Mouse (Mus musculus) kidney, adult 8-10 months (tissue): Measurements from ENCODE around the gene Lrtm2.

ENCODE experiments used
- DNase-seq, 2 experiments: peaks; one replicate each; pipeline ENCODE4 v3.0.0; 2022

The Lrtm2 gene

DNA sequence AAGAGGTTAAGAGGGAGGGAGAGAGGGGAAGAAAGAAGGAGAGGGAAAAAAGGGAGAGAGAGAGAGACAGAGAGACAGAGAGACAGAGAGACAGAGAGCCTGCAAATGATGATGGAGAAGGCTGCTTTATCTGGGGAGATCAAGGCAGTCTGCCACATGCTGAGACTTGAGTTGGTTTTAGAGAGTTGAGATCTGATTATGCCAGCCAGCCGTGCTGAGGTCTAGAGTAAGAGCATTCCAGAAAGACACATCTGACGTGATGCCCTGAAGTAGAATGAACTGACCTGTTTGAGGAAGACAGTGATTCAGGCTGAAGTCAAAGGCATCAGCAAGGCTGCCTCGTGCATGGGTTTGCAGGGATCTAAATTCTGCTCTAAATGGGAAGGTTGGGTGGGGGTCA, 3.3 kb upstream of the Lrtm2 start:
- no peak for DNase-seq

DNA sequence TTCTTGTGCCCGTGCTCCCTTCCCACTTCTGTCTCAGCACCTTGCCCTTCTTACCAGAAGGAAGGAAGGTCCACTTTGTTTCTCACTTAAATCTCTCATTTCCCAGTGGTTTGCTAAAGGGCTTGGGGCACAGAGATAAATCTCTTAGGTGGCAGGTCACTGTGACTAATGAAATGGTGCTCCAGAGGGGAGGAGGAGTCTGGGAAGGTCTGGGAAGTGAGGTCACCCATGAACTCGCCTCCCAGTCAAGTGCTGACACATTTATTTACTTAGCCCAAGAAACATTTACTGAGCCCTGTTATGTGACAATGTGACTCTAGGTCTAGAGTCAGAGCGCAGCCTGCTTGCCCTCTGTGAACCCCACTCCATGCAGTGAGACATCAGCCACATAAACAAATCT, 2.6 kb upstream of the Lrtm2 start:
- DNase-seq, result peak in 1 of 2 experiments; percentile 49

DNA sequence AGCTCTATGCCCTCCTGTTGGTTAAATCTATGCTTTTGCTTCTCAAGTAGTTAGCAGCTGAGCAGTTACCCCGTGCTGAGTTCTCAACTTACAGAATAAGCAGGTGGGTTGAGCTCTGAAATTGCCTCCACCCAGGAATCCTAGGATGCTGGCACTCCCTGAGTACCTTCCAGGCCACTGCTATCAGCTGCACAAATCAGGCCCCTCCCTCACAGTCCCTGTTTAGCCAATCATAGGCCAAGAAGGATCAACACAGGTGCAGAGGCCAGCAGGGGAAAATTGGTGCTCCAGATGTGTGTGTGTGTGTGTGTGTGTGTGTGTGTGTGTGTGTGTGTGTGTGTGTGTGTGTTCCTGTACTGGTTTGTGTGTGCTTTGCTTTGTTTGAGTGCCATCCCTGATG, 1.5 kb upstream of the Lrtm2 start:
- DNase-seq, result no peak

DNA sequence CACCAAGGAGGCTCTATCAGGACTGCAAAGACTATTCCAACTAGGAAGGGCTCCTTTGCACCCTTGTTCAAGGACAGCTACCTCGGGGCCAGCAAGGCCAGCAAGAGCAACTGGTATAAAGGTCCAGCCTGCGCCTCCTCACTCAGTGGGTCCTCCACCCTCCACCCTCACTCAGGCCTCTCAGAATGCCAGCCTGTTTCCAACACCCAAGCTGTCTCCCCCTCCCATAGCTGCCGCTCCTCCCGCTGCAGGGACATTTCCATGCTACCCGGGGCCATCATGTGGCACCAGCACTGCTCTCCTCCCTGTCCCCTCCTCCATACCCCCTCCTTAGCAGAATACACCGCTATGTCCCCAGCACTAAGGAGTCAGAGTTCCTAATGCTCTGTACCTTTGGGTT, 630 bp downstream of the Lrtm2 start:
- DNase-seq, result peak; percentile 14 to 24

DNA sequence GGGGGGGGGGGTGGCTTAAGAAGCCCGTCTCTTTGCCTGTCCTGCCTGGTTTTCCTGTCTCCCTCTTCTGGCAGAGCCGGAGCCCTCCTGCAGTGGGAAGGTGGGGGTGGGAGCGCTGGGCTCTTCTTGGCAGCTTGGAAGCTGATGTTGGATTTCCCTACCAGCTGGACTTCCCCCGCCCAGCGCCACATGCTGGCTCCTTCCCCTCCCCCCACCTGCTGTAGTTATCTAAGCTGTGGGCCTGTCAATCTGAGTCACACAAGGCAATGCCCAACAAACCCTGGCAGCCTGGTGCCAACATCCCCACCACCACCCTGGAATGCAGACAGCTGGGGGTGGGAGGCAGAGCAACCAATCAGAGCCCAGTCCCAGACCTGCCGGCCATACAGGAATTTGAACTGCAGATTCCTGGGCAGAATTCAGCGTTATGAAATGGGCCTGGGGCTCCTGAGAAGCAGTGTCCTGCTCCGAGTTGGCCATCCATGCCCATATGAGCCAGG, 1.3 kb downstream of the Lrtm2 start:
- DNase-seq, result peak; percentile 50 to 91

DNA sequence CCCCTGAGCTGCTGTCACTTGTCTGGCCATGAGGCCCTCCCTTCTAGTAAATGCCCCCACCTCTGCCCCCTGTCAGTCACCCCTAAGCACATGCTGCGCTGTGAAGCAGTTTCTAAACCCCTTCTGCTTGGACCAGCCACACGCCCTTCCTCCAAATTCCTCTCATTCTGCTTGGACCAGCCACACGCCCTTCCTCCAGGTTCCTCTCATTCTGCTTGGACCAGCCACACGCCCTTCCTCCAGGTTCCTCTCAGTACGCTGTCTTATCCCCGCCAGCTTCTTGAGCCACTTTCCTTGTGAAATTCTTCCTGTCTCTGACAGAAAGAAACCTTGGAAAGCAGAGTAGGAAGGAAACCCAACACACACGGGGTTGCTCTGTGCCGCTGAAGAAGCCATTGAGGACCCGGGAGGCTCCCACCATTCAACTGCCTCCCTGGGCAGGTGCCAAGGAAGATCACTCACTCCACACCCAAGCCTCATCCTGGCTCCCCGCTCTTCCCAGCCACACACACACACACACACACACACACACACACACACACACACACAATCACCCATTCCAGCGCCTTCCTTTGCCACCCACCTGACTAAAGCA, 1.9 kb downstream of the Lrtm2 start:
- no peak for DNase-seq

DNA sequence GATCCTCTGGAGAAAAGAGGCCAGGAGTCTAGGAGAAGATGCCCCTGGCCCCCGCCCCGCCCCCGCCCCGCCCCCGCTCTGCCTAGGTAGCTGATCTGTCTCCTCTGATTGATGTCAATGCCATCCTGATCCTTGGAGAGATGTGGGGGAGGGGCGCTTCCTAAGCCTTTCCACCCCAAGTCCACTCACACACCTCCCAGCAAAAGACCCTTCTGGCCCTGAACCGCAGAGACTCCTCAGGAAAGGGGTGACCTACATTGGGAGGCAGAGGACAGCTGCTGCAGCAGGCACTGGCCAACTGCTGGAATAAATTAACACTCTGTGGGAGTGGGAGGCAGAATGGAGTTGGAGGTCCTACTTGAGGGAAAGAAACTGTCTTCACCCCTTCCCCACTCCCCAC, 4.0 kb downstream of the Lrtm2 start:
- no peak for DNase-seq

DNA sequence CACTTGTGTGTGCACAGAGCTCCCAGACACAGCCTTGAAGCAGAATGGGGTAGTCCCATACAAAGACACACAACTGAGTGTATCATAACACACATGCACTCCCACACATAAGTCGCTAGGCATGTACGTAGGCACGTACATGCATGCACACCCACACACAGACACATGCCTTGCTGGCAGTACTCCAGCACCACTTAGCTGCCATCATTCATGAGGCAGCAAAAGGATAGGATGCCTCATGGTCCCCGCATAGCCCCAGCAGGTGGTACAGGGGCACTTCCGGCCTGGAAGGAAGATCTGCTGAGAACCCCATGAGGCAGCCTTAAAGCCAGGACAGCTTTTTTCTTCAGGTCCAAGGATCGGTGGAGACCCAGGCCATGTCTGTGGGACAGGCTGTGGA, 4.6 kb downstream of the Lrtm2 start:
- no peak for DNase-seq

DNA sequence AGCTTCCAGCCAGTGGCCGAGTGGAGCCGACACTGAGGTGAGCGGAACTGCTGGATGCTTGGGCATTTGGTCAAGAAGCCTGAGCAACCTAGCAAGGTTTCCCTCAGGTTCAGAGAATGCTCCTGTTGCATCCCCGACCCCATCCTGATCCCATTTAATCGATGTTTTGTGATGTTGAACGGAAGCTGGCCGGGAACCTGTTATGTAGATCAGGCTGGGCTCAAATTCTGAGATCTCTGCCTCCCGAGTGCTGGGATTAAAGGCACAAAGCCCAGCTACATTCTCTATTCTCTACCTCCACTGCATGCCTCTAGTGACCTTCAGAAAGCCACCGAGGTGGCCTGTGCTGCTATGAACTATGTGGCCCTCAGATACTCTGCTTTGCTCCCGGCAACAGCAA, 5.8 kb downstream of the Lrtm2 start:
- DNase-seq, result no peak

DNA sequence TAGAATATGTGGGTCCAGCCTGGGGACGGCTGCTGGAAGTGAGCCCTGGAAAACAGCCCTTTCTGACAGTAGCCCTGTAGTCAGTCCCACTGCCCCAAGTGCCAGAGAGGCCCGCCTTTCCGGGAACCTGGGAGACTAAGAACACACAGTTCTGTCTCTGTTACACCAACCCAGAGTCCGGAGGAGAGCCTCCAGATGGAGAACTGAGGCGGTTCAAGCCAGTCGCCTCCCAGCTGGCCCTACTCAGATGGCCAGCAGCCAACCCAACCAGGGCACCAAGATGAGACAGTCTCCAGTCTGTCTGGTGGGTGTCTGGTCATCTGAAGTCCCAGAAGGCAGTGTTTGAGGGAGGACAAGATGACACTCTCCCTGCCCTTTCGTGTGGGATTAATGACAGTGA, 8.8 kb downstream of the Lrtm2 start:
- no peak for DNase-seq

DNA sequence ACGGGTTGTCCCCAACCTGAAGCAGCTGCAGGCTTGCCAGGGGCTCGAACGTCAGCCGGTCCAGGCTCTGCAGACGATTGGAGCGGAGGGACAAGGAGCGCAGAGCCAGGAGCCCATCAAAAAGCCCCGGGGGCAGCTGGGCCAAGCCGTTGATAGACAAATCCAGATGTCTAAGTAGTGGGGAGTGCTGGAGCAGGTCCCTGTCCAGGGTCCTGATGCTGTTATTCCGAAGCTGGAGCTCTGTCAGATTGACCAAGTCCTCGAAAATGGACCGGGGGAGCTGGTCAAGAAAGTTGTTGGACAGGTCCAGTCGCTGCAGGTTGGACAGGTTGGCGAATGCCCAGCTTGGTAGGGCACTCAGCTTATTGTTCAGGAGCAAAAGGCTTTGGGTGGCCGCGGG, 10.1 kb downstream of the Lrtm2 start:
- DNase-seq, result peak in 1 of 2 experiments; percentile 28

DNA sequence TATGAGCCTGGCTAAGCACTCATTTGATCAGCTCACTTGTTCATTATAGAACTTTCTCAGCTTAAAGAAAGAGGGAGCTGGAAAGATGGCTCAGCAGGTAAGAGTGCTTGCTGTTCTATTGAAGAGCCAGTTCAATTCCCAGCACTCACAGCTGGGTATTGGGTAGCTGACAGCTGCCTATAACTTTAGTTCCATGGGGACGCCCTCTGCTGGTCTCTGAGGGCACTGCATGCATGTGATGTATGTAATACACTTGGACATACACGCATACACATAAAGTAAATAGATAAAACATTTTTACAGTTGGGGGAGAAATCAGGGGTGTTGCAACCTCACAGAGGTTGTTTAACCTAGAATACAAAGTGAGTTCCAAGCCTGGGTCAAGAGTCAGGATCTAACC, 11.2 kb downstream of the Lrtm2 start:
- DNase-seq, result no peak

DNA sequence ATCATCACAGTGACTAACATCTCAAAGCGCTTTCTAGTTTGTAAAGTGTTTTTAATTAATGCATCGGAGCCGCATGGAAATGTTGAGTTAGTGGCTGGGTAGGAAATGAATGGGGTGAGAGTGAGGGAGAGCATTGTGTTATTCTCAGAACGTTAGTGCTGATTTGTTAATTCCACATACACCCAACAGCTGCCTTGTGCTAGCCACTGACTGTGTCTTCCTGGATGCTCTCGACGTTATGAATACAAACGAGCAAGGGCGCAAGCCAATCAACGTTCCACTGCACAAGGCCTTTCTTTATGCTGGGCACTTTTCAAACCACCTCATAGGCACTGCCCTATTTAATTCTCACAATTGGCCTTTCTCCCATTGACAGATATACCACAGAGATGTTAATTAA, 11.8 kb downstream of the Lrtm2 start:
- DNase-seq, result no peak

DNA sequence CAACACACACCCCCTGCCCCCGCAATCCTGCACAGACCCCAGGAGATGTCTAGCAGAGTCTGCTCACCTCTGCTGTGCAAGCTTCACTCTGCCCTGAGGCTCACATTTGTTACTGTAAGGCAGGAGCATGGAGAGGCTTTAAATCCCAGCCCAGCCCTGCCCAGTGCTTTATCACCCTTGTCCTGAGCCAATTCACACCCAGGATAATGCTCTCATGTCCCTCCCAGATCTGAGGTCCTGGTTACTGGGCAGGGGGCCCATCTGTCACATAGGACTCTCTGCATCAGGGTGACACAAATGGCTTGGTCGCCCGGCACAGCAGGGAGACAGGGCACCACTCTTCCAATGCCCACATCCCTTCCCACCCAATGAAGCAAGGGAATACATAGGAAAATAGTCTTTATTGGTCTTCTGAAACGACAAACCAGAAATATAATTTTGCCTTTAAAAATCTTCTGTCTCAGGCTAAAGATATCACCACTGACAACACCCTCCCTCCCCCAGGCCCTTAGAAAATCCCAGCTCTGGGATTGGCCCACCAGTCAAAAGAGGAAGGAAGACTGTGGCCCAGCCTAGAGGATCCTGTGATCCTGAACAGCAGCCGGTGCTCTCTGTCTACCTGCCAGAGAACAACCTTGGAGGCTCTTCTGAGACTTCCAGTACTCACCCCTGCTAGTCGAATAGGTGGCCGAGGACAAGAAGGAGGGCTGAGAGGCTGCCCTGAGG, 15.7 kb downstream of the Lrtm2 start:
- no peak for DNase-seq

DNA sequence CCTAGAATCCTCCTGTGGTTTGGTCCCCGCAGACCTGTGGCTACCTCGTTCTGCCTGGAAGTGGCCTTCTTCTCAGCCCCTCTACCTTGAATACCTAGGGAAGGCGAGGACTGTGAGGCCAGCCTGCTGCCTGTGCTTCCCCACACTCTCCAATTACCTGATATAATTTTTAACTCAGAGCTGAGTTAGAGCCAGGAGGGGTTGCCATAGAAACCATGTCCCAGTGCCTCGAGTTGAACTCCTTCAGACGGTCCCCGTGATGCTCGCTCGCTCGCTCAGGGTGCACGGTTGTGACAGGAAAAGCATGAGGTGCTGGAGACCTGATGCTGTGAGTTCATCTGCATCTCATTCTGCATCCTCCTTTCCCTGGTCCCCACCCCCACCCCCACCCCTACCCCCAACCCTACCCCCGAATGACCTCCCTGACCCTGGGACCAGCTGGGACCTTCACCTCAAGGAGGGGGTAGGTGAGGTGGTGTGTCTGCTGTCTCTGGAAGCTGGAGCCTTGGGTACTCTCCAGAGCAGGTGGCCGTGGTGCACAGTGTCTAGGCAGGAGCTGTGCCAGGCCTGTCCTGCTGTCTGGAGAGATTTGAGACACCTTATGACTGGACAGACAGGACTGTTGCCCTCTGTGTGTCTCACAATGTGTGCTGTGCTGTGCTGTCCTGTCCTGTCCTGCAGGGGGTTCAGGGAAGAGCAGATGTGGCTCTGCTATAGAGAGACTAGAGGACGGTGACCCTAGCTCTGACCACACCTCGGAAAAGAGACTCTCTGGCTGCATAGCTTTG, 16.8 kb downstream of the Lrtm2 start:
- peak; percentile 41 to 62 for DNase-seq

DNA sequence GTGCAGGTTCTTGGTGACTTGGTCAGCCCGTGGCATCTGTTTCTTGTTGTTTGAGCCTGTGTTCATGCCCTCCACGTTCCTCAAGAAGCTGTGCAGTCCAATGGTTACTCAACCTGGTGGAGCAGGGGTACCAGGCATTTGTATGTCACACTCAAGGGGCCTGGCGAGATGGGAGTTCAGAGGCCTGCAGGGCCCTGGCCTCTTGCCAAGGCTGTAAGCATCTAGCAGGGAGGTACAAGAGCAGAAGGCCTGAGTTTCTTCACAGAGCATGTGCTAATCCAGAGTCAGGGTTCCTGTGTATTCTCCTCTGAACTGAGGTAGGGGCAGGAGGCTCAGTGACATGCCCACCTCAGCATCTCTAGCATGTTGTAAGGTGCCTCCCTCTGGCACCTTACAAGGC, 17.5 kb downstream of the Lrtm2 start:
- DNase-seq, result no peak

DNA sequence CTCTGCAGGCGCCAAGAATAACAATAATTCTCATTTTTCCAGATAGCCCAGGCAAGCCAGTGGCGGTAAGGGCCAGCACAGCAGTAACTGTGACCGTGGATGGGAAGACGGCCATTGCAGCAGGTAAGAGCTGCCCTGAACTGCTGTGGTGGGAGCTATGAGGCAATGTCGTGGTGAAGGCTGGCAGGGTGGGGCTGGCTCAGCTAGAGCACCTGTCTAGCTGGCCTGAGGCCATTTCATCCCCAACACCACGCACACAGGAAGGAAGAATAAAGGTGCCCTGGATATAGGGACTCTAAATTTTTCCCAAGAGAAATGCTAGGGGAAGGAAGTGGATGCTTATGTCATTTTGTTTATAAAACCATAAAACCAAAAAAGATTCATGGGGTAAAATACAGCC, 18.2 kb downstream of the Lrtm2 start:
- DNase-seq, result no peak

DNA sequence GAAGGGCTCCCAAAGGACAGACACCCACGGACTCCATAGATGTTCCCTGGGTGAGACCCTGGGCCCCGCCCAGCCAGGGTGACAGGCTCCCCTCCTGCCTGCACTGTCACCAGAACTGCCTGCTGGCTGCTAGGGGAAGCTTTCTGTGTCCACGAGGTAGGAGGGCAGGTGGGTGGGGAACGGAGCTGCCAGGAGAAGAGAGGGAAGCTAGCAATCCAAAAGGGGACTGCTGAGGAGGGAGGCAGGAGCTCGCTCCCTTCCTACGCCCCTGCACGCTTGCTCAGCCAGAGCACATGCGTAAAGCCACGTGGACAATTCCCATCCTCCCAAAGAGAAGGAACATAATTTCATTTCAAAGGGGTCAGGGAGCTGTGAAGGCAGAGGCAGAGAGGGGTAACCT, 20.4 kb downstream of the Lrtm2 start:
- DNase-seq, result no peak

DNA sequence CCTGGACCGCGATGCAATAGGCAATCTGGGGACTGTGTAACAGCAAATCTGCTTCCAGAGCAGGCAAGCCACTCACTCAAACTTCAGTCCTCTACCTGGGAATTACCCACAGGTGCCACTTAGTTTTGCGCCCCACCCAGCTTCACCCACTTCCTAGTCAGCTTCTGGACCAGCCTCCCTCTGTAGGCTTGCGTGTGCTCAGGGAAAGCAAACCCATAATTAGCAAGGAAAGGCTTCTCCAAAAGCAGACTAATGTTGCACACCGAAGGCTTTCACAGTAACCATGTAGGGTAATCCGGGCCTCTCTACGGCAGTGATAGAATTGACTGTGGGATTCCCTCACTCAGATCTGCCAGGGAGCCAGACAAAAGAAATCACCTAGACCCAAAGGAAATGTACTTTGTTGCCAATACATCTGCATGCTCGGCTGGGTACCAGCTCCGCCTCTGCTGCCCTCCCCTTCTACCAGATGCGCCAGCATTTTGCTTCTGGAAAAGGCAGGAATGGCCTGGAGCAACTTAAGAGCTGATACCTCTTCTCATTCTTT, 22.6 kb downstream of the Lrtm2 start:
- no peak for DNase-seq

DNA sequence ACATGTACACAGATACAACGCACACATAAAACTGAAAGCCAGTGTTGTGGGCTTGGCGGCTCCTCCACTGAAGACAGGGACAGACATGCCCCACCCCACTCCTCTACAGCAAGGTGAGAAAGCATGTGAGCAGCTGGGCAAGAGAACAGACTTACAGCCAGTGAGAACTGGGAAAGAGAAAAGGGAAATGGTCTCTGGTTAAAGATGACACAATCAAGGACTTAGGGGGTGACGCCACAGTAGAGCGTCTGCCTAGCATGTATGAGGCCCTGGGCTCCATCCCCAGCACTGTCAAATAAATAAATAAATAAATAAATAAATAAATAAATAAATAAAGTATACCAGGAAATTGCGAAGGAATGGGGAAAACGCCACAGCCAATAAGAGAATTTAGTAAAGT, 27.2 kb downstream of the Lrtm2 start:
- no peak for DNase-seq

DNA sequence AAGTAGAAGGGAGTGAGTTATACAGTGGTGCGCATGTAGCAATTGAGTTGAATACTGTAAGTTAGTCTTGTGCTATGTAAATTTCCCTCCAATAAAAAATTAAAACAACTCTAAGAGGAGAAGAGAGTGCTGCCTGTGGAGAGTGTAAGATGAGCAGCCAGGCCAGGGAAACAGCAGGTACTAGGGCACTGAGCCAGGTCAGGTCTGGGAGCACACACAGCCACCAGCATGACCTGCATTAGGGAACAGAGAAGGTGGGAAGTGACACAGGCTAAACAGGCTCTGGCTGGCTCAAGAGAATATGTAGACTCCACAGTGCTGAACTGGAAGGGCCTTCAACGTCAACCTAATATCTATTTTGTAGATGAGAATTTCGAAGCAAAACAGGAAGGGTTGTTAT, 29.3 kb downstream of the Lrtm2 start:
- no peak for DNase-seq

DNA sequence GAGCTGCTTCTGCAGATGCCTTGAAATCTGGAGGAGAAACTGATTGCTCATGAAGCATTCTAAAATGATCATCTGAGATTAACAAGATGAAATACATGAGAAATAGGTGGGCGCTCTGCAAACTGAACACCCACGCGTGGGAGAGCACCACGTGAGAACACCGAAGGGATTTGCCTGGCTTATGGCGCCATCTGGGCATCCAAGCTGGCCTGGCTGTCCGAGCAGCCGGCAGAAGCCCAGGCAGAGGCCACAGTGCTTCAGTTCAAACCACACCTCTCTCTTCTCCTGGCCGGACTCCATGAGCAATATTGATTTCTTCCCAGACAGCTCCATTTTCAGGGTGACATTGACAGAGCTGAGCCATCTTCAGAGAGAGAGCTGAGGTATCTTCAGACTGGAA, 49.8 kb downstream of the Lrtm2 start:
- DNase-seq, result no peak

DNA sequence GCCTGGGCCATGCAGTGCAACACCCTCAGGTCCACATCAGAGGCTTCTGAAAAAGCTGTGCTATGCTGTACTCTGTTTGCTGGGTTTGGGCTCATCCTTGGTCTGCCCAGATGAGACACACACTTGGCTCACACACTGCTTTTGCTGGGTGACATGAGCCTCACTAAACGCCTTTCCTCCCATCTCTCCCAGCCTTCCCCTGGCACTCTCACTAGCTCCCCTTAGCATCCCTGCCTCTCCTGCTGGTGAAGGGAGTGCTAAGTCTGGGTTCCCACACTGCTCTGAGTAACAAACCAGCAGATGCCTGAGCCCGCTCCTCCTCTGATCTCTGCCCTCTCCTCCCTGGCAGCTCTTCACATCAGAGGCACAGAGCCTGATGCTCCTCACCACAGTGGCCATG, 53.9 kb downstream of the Lrtm2 start:
- DNase-seq, result no peak
